In genomic region chr1:55412569-55412968, GRCm38 (mm10) we compare ENCODE assay signal across 24 mouse cellular contexts. TPM values are rescaled to one million over a fixed set of nuclear protein-coding genes. Genes with fewer than 3 reads are reported as not detected.
DNase-seq lines count a peak whose midpoint lies in the region; ATAC-seq and TF ChIP-seq lines count a peak whose summit lies in the region.
"Had no signal": no experiment of that assay in that cellular context is flagged by ENCODE, and none has a peak within 500 bp of the region (broad histone marks: within the 10 kb centered on the region; RNA-seq: fewer than 3 reads in every experiment).

No protein-coding gene starts in this region.

- H3K27ac ChIP-seq in lung, postnatal 0 days (ENCODE audit: low read length), result no peak overlapping the region
- H3K27ac ChIP-seq in stomach, postnatal 0 days (replicated peaks), result no peak overlapping the region
- H3K27ac ChIP-seq: embryonic facial prominence, embryonic 10.5 days; embryonic facial prominence, embryonic 12.5 days; forebrain, embryonic 10.5 days; forebrain, embryonic 12.5 days had no signal

- H3K4me2 ChIP-seq in lung, postnatal 0 days (replicated peaks; ENCODE audit: low read depth, low read length), result no peak overlapping the region
- no peak overlapping the region for H3K4me2 ChIP-seq in stomach, postnatal 0 days (replicated peaks; ENCODE audit: low read depth)
- H3K4me2 ChIP-seq: embryonic facial prominence, embryonic 12.5 days; forebrain, embryonic 12.5 days had no signal

- peak; percentile 22 for DNase-seq in lung, postnatal 0 days (ENCODE audit: low spot score)
- no peak for DNase-seq in lung, adult 18-20 months
- peak; percentile 36 for DNase-seq in fat pad, adult 2 months (ENCODE audit: extremely low read depth, low read depth, low spot score)
- peak; percentile 38 for DNase-seq in gonadal fat pad, adult 2 months (ENCODE audit: low read depth)
- peak; percentile 38 for DNase-seq in stomach, postnatal 0 days (ENCODE audit: low spot score)
- DNase-seq in layer of hippocampus, adult 11-12 months (ENCODE audit: low spot score), result no peak
- DNase-seq in cerebellum, postnatal 10 days, result no peak
- DNase-seq: adrenal gland, adult 2 months; adrenal gland, postnatal 10 days; adrenal gland, postnatal 25 days; cerebellum, adult 11 months; cerebellum, adult 18-20 months; cerebellum, adult 8-10 months; cerebellum, adult 9-11 months; cerebellum, postnatal 25 days had no signal

- no peak for TF ChIP-seq EP300 in lung, postnatal 0 days (IDR thresholded peaks at IDR 0.05)
- TF ChIP-seq EP300 in stomach, postnatal 0 days (optimal IDR thresholded peaks at IDR 0.05), result no peak

- H3K9ac ChIP-seq in lung, postnatal 0 days (replicated peaks; ENCODE audit: low read depth), result no peak overlapping the region
- no peak overlapping the region for H3K9ac ChIP-seq in stomach, postnatal 0 days (ENCODE audit: low read length)
- H3K9ac ChIP-seq: embryonic facial prominence, embryonic 12.5 days; forebrain, embryonic 12.5 days had no signal

- H3K4me1 ChIP-seq in lung, postnatal 0 days (ENCODE audit: insufficient read depth, low read depth, low read length), result no peaks in the 10 kb centered on the region
- no peaks in the 10 kb centered on the region for H3K4me1 ChIP-seq in stomach, postnatal 0 days (replicated peaks; ENCODE audit: control insufficient read depth, insufficient read depth)
- H3K4me1 ChIP-seq: embryonic facial prominence, embryonic 10.5 days; embryonic facial prominence, embryonic 12.5 days; forebrain, embryonic 12.5 days had no signal

- no peak overlapping the region for H3K4me3 ChIP-seq in lung, postnatal 0 days (ENCODE audit: low read depth, low read length)
- no peak overlapping the region for H3K4me3 ChIP-seq in stomach, postnatal 0 days (ENCODE audit: low read depth, low read length)
- H3K4me3 ChIP-seq: embryonic facial prominence, embryonic 10.5 days; embryonic facial prominence, embryonic 12.5 days; forebrain, embryonic 10.5 days; forebrain, embryonic 12.5 days had no signal

- TF ChIP-seq CTCF in lung, postnatal 0 days (IDR thresholded peaks at IDR 0.05), result no peak
- no peak for TF ChIP-seq CTCF in stomach, postnatal 0 days (IDR thresholded peaks at IDR 0.05; ENCODE audit: low read depth)

- no peak for ATAC-seq in lung, postnatal 0 days
- peak; percentile 79 for ATAC-seq in stomach, postnatal 0 days (ENCODE audit: low FRiP score, low TSS enrichment)
- ATAC-seq: forebrain, embryonic 14.5 days; forebrain, embryonic 16.5 days had no signal

- no peaks in the 10 kb centered on the region for H3K9me3 ChIP-seq in lung, postnatal 0 days (ENCODE audit: low read length)
- no peaks in the 10 kb centered on the region for H3K9me3 ChIP-seq in stomach, postnatal 0 days (ENCODE audit: control insufficient read depth, low read length)
- H3K9me3 ChIP-seq: embryonic facial prominence, embryonic 10.5 days; embryonic facial prominence, embryonic 12.5 days; forebrain, embryonic 10.5 days; forebrain, embryonic 12.5 days had no signal

- 53% methylated on average over 6 of the region's 6 CpGs for WGBS in lung, postnatal 0 days
- 56% methylated on average over 6 of the region's 6 CpGs for WGBS in stomach, postnatal 0 days

- H3K36me3 ChIP-seq in lung, postnatal 0 days (ENCODE audit: insufficient read depth, low read length), result no peaks in the 10 kb centered on the region
- no peaks in the 10 kb centered on the region for H3K36me3 ChIP-seq in stomach, postnatal 0 days (ENCODE audit: control insufficient read depth, insufficient read depth, low read length)
- H3K36me3 ChIP-seq: embryonic facial prominence, embryonic 10.5 days; embryonic facial prominence, embryonic 12.5 days; forebrain, embryonic 10.5 days; forebrain, embryonic 12.5 days had no signal

- H3K27me3 ChIP-seq in lung, postnatal 0 days (replicated peaks; ENCODE audit: insufficient read depth, low read length), result no peaks in the 10 kb centered on the region
- no peaks in the 10 kb centered on the region for H3K27me3 ChIP-seq in stomach, postnatal 0 days (ENCODE audit: control insufficient read depth, insufficient read depth, low read length)
- H3K27me3 ChIP-seq: forebrain, embryonic 12.5 days had no signal

RNA-seq across cellular contexts. Expression of gene Plcl1, which starts 6.8 kb away (rescaled TPM):
- polyA plus RNA-seq in lung, postnatal 0 days (2015; fragmentation: Nextera tagmentation; extraction: Ambion mirVana), result 1.7 and 2.0 TPM in 2 replicates
- polyA plus RNA-seq in gonadal fat pad, adult 2 months (2012; rRNA removed), result 3.3 and 4.6 TPM in 2 replicates
- 1.6 and 1.7 TPM in 2 replicates for polyA plus RNA-seq in stomach, postnatal 0 days (2015; fragmentation: Nextera tagmentation; extraction: Ambion mirVana)

RNA-seq across cellular contexts. Expression of gene Boll, which starts 49.3 kb away (rescaled TPM):
- polyA plus RNA-seq in lung, postnatal 0 days (2015; fragmentation: Nextera tagmentation; extraction: Ambion mirVana), result 0.36 TPM in 1 of 2 replicates, not detected in the other
- polyA plus RNA-seq in gonadal fat pad, adult 2 months (2012; rRNA removed), result 0.46 and 0.56 TPM in 2 replicates
- polyA plus RNA-seq in stomach, postnatal 0 days (2015; fragmentation: Nextera tagmentation; extraction: Ambion mirVana), result 0.08 and 0.13 TPM in 2 replicates
- polyA plus RNA-seq: adrenal gland, adult 2 months; brain, embryonic 14.5 days; C2C12; cortical plate, adult 2 months; embryonic facial prominence, embryonic 10.5 days; forebrain, embryonic 16.5 days had no signal

Comparison
In these comparisons a context has a peak if more than half of its experiments do, and no peak if none do; other contexts are left out.
1. DNase-seq: peak in lung, postnatal 0 days (single experiment), fat pad, adult 2 months (single experiment), gonadal fat pad, adult 2 months (single experiment) and stomach, postnatal 0 days (single experiment); none in lung, adult 18-20 months (0 of 2), layer of hippocampus, adult 11-12 months (single experiment) and cerebellum, postnatal 10 days (0 of 2).